Mouse (Mus musculus) kidney, postnatal 4 days (tissue): ENCODE results near the gene Myod1.
A peak's percentile ranks its signal among the peaks of the same experiment; 100 is the strongest.

Experiments used
- DNase-seq, 2 experiments: peaks; one replicate each; pipeline ENCODE4 v3.0.0; 2021; ENCODE audit warnings: mixed read lengths in 2 of 2

Myod1 gene

DNA sequence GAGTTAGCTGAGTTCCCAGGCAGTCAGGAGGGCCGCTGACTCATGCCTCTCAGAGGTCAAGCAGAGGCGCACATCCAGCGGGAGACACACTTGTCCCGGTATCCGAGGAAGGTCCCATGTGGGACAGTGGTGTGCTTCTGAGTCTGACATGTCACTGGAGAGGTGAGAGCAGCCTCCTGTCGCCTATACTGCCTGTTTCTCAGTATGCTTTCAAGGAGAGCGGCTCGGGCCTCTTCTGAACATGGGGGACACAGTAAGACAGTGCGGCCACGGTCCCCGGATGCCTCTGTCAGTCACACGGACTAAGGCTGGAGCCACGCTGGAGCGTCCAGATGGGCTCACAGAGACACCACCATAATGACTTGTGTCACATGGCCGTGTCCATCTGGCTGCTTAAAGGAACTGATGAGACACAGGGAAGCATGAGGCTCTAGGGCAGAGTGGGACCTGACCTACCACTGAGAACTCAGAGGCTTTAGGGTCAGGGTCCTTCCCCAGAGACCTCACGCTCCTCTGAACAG, 41.9 kb downstream of the Myod1 start:
- DNase-seq: no peak

DNA sequence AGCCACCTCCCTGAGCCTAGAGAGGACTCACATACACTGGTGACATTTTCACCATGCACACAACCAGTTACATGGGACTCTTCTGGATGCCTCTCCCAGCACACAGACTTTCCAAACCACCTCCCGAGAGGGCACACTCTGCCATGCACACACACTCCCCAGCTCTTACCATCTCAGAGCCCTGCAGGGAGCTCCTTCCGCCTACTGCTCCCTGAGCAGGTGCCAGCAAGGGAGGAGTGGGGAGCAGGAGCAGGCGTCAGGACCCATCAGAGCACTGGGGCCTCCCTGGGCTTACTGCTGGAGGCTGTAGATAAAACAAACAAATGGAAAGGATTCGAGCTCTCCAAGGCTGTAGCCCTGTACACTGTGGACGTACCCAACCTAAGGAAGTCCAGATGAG, 45.3 kb downstream of the Myod1 start:
- no peak for DNase-seq

- DNase-seq: no peak
These were observed 45.9 kb downstream of the Myod1 start for GRCm38 (mm10) chr7:46422052-46422763.

DNA sequence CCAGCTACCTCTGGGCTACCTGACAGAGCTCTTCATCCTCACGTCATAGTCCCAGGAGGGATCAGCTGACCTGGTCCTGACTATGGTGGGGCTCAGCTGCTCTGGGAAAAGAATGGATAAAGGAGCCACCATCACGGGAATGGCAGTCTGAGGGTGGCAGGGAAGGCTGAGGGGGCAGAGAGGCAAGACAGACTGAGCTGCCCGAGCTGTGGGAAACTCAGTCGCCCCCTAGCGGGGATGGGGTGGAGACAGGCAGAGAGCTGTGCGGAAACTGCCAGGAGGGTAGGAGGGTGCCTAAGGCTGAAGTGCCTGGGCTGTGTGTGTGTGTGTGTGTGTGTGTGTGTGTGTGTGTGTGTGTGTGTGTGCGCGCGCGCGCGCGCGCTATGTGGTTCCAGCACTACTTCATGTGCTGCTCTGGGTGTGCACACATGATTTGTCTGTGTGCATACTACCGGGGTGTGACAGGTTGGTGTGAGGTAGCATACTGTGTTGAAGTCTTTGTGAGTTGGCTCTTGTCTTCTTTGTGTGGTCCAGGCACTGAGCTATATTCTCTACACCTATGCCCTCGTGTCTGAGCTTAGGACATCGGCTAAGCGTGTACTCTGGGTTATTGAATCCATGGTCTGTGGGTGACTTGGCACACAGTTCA, 46.6 kb downstream of the Myod1 start:
- peak; percentile 65 to 67 for DNase-seq

GRCm38 (mm10) chr7:46423951-46424350, 47.7 kb downstream of the Myod1 start:
- DNase-seq: no peak

GRCm38 (mm10) chr7:46425012-46425411, 48.7 kb downstream of the Myod1 start:
- no peak for DNase-seq
